Mouse (Mus musculus) cerebellum, adult 2 months (tissue): ENCODE results near the gene Gm49395.

Source experiments
- CTCF ChIP-seq: fragments of 200-500 bp; IDR thresholded peaks from 2 replicates; pipeline ENCODE4 v1.5.1; 2011; ENCODE audit warnings: low read depth, mild to moderate bottlenecking, control low read depth, low read length, moderate library complexity, borderline replicate concordance; ENCODE audit not compliant: insufficient read depth
- POLR2A ChIP-seq: fragments of 200-500 bp; IDR thresholded peaks from 2 replicates; pipeline ENCODE4 v1.6.1; 2011; ENCODE audit warnings: low read length, control low read depth, borderline replicate concordance; ENCODE audit not compliant: insufficient read depth

- no peak for TF ChIP-seq CTCF
- no peak for TF ChIP-seq POLR2A
Measured at GRCm38 (mm10) chr13:115005342-115005741, 96.4 kb downstream of the Gm49395 start.
